Mouse (Mus musculus): Measurements from ENCODE around the gene Rnf215.
"Not testable (repeated sequence)": the region's sequence is repeated elsewhere in the genome, so short reads cannot be mapped to it uniquely, and the experiment has no call there.

The Rnf215 gene

GRCm38 (mm10) chr11:4112861-4113260 is 22.1 kb upstream of the Rnf215 start:
- in situ Hi-C loops (cut with MboI; ENCODE audit: low sequenced_read_pairs) = no loop called here

- in situ Hi-C loops (cut with MboI; ENCODE audit: low sequenced_read_pairs) = no loop called here
Observed at GRCm38 (mm10) chr11:4113496-4113895, 21.5 kb upstream of the Rnf215 start.

GRCm38 (mm10) chr11:4113970-4114369 is 21.0 kb upstream of the Rnf215 start:
- in situ Hi-C loops (cut with MboI; ENCODE audit: low sequenced_read_pairs) = no loop called here

GRCm38 (mm10) chr11:4114541-4114940 is 20.5 kb upstream of the Rnf215 start:
- in situ Hi-C loops (cut with MboI; ENCODE audit: low sequenced_read_pairs) = not testable (repeated sequence)

- in situ Hi-C loops (cut with MboI; ENCODE audit: low sequenced_read_pairs) = no loop called here
Observed at GRCm38 (mm10) chr11:4115407-4115806, 19.6 kb upstream of the Rnf215 start.

- in situ Hi-C loops (cut with MboI; ENCODE audit: low sequenced_read_pairs) = no loop called here
Observed at GRCm38 (mm10) chr11:4116458-4117141, 18.4 kb upstream of the Rnf215 start.

GRCm38 (mm10) chr11:4117372-4118071 is 17.5 kb upstream of the Rnf215 start:
- in situ Hi-C loops (cut with MboI; ENCODE audit: low sequenced_read_pairs) = no loop called here

GRCm38 (mm10) chr11:4118081-4118921 is 16.7 kb upstream of the Rnf215 start:
- in situ Hi-C loops (cut with MboI; ENCODE audit: low sequenced_read_pairs) = no loop called here

GRCm38 (mm10) chr11:4119635-4120034 is 15.4 kb upstream of the Rnf215 start:
- in situ Hi-C loops (cut with MboI; ENCODE audit: low sequenced_read_pairs) = no loop called here

- in situ Hi-C loops (cut with MboI; ENCODE audit: low sequenced_read_pairs) = no loop called here
Observed at GRCm38 (mm10) chr11:4121691-4122090, 13.3 kb upstream of the Rnf215 start.

GRCm38 (mm10) chr11:4122226-4122625 is 12.8 kb upstream of the Rnf215 start:
- in situ Hi-C loops (cut with MboI; ENCODE audit: low sequenced_read_pairs) = no loop called here

GRCm38 (mm10) chr11:4122742-4123579 is 12.0 kb upstream of the Rnf215 start, which contains the start of gene Sec14l2:
Gene Sec14l2, minus strand, starts transcription at chr11:4123415.
- in situ Hi-C loops (cut with MboI; ENCODE audit: low sequenced_read_pairs) = no loop called here

- in situ Hi-C loops (cut with MboI; ENCODE audit: low sequenced_read_pairs) = no loop called here
Observed at GRCm38 (mm10) chr11:4123922-4124321, 11.1 kb upstream of the Rnf215 start.

GRCm38 (mm10) chr11:4127059-4127458 is 7.9 kb upstream of the Rnf215 start:
- in situ Hi-C loops (cut with MboI; ENCODE audit: low sequenced_read_pairs) = no loop called here

- in situ Hi-C loops (cut with MboI; ENCODE audit: low sequenced_read_pairs) = not testable (repeated sequence)
Observed at GRCm38 (mm10) chr11:4128461-4128860, 6.5 kb upstream of the Rnf215 start.

- in situ Hi-C loops (cut with MboI; ENCODE audit: low sequenced_read_pairs) = no loop called here
Observed at GRCm38 (mm10) chr11:4133450-4133849, 1.6 kb upstream of the Rnf215 start.

- in situ Hi-C loops (cut with MboI; ENCODE audit: low sequenced_read_pairs) = no loop called here
Observed at GRCm38 (mm10) chr11:4134400-4134799, 602 bp upstream of the Rnf215 start.

GRCm38 (mm10) chr11:4138964-4139363 is 4.0 kb downstream of the Rnf215 start:
- in situ Hi-C loops (cut with MboI; ENCODE audit: low sequenced_read_pairs) = loop anchor here (5.0 kb wide), 1 partner anchor 68 kb away; no protein-coding TSS in a partner anchor

GRCm38 (mm10) chr11:4141505-4141904 is 6.5 kb downstream of the Rnf215 start:
- in situ Hi-C loops (cut with MboI; ENCODE audit: low sequenced_read_pairs) = no loop called here

- in situ Hi-C loops (cut with MboI; ENCODE audit: low sequenced_read_pairs) = no loop called here
Observed at GRCm38 (mm10) chr11:4142352-4142751, 7.3 kb downstream of the Rnf215 start.
